Mouse (Mus musculus): ENCODE results near the gene Rftn1.
"Not testable (repeated sequence)": the region's sequence is repeated elsewhere in the genome, so short reads cannot be mapped to it uniquely, and the experiment has no call there.

The Rftn1 gene

GRCm38 (mm10) chr17:50127045-50127813 is 63.2 kb downstream of the Rftn1 start:
- no peak for DNase-seq (ENCODE audit: low spot score)

- DNase-seq (ENCODE audit: low spot score): no peak
Observed at GRCm38 (mm10) chr17:50126545-50126944, 63.9 kb downstream of the Rftn1 start.

- DNase-seq (ENCODE audit: low spot score): no peak
Observed at GRCm38 (mm10) chr17:50125900-50126299, 64.6 kb downstream of the Rftn1 start.

- no peak for DNase-seq (ENCODE audit: low spot score)
Observed at GRCm38 (mm10) chr17:50125245-50125798, 65.2 kb downstream of the Rftn1 start.

GRCm38 (mm10) chr17:50124708-50125107 is 65.8 kb downstream of the Rftn1 start:
- DNase-seq (ENCODE audit: low spot score): no peak

GRCm38 (mm10) chr17:50122555-50122954 is 67.9 kb downstream of the Rftn1 start:
- DNase-seq (ENCODE audit: low spot score): no peak

- DNase-seq (ENCODE audit: low spot score): no peak
Observed at GRCm38 (mm10) chr17:50120098-50120497, 70.4 kb downstream of the Rftn1 start.

GRCm38 (mm10) chr17:50117461-50117860 is 73.0 kb downstream of the Rftn1 start:
- no peak for DNase-seq (ENCODE audit: low spot score)

- DNase-seq (ENCODE audit: low spot score): no peak
Observed at GRCm38 (mm10) chr17:50116980-50117379, 73.5 kb downstream of the Rftn1 start.

- DNase-seq (ENCODE audit: low spot score): not testable (repeated sequence)
Observed at GRCm38 (mm10) chr17:50116401-50116800, 74.1 kb downstream of the Rftn1 start.

GRCm38 (mm10) chr17:50115716-50116115 is 74.8 kb downstream of the Rftn1 start:
- DNase-seq (ENCODE audit: low spot score): not testable (repeated sequence)

GRCm38 (mm10) chr17:50114659-50115058 is 75.8 kb downstream of the Rftn1 start:
- DNase-seq (ENCODE audit: low spot score): no peak

GRCm38 (mm10) chr17:50110650-50111415 is 79.6 kb downstream of the Rftn1 start:
- DNase-seq (ENCODE audit: low spot score): no peak

- DNase-seq (ENCODE audit: low spot score): no peak
Observed at GRCm38 (mm10) chr17:50106811-50107210, 83.7 kb downstream of the Rftn1 start.

- DNase-seq (ENCODE audit: low spot score): no peak
Observed at GRCm38 (mm10) chr17:50104131-50104530, 86.3 kb downstream of the Rftn1 start.

- no peak for DNase-seq (ENCODE audit: low spot score)
Observed at GRCm38 (mm10) chr17:50101416-50101815, 89.1 kb downstream of the Rftn1 start.

- no peak for DNase-seq (ENCODE audit: low spot score)
Observed at GRCm38 (mm10) chr17:50100070-50100469, 90.4 kb downstream of the Rftn1 start.

GRCm38 (mm10) chr17:50099378-50099777 is 91.1 kb downstream of the Rftn1 start:
- DNase-seq (ENCODE audit: low spot score): no peak

- no peak for DNase-seq (ENCODE audit: low spot score)
Observed at GRCm38 (mm10) chr17:50098297-50098696, 92.2 kb downstream of the Rftn1 start.

GRCm38 (mm10) chr17:50097831-50098230 is 92.6 kb downstream of the Rftn1 start:
- DNase-seq (ENCODE audit: low spot score): no peak

- DNase-seq (ENCODE audit: low spot score): no peak
Observed at GRCm38 (mm10) chr17:50096305-50096704, 94.2 kb downstream of the Rftn1 start.

- no peak for DNase-seq (ENCODE audit: low spot score)
Observed at GRCm38 (mm10) chr17:50094596-50094995, 95.9 kb downstream of the Rftn1 start.

GRCm38 (mm10) chr17:50094077-50094476 is 96.4 kb downstream of the Rftn1 start:
- DNase-seq (ENCODE audit: low spot score): no peak
